Mouse (Mus musculus): Measurements from ENCODE around the gene Ttc30a1. TPM values are rescaled to one million over a fixed set of nuclear protein-coding genes. Genes with fewer than 3 reads are reported as not detected.
"Not testable (repeated sequence)": the region's sequence is repeated elsewhere in the genome, so short reads cannot be mapped to it uniquely, and the experiment has no call there.

Ttc30a1 gene
- polyA plus RNA-seq, 1 experiment from 2014 or later: 10.1 TPM

DNA sequence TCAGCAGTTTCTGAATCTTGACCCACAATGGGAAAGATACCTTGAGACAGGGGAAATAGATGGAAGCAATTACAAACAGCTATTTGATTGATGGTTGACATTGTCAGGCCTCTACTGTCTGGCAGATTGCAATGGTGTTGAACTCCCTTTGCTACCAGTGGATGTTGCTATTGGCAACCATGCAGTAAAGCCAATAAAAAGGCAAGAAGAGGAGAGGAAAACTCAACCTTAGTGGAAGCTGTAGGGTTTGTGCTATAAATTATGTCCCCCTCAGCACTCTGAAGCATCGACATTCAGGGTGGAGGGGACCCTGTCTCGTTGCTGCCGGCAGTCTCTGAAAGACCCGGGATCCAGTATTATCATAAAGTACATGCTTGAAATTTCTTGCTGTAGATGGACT is 6.6 kb upstream of the Ttc30a1 start:
- H3K9ac ChIP-seq (ENCODE audit: low read length): no peak overlapping the region
- no peak overlapping the region for H3K4me3 ChIP-seq (ENCODE audit: low read length)
- H3K36me3 ChIP-seq (ENCODE audit: control insufficient read depth, insufficient read depth, low read length): no peaks in the 10 kb centered on the region
- peaks cover 38% of the 10 kb centered on the region for H3K4me1 ChIP-seq (replicated peaks; ENCODE audit: control insufficient read depth, insufficient read depth, low read length)
- no peak overlapping the region for H3K27ac ChIP-seq (ENCODE audit: low read length)
- ATAC-seq (ENCODE audit: low read depth): no peak
- H3K4me2 ChIP-seq (ENCODE audit: low read depth, low read length): no peak overlapping the region
- no peaks in the 10 kb centered on the region for H3K9me3 ChIP-seq (ENCODE audit: control insufficient read depth, low read length)
- no peaks in the 10 kb centered on the region for H3K27me3 ChIP-seq (ENCODE audit: control insufficient read depth, insufficient read depth, low read depth, low read length)
- WGBS: 37% methylated on average over 4 of the region's 4 CpGs

- Histone ChIP-seq H3K9me3 (ENCODE audit: control insufficient read depth, low read length) (no peaks in the 10 kb centered on the region), H3K9ac (ENCODE audit: low read length) (no peak overlapping the region), H3K27me3 (ENCODE audit: control insufficient read depth, insufficient read depth, low read depth, low read length) (no peaks in the 10 kb centered on the region), H3K4me1 (replicated peaks; ENCODE audit: control insufficient read depth, insufficient read depth, low read length) (peaks cover 38% of the 10 kb centered on the region), H3K4me3 (ENCODE audit: low read length) (no peak overlapping the region), H3K36me3 (ENCODE audit: control insufficient read depth, insufficient read depth, low read length) (no peaks in the 10 kb centered on the region), H3K27ac (ENCODE audit: low read length) (no peak overlapping the region), H3K4me2 (ENCODE audit: low read depth, low read length) (no peak overlapping the region)
- 59% methylated on average over 9 of the region's 9 CpGs for WGBS
- no peak for ATAC-seq (ENCODE audit: low read depth)
Observed at GRCm38 (mm10) chr2:75987739-75988138, 6.0 kb upstream of the Ttc30a1 start.

DNA sequence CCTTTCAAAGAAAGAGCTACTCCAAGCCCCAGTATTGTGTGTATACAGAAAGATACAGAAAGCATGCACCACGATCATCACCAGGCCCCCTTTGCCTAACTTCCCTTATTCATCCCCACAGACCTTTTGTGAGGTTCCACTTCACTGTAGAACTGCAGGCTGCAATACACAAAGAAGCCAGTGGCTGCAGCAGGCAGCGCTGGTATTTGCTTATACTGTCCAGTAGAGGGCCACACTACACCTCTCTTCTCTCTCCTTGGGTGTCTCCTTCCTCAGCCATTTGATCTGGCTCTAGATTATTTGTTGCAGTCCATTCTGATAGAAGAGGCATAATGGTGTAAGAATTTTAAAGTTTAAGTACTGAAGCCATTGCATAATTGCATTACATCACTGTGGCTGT is 3.4 kb upstream of the Ttc30a1 start:
- Histone ChIP-seq H3K4me3 (ENCODE audit: low read length) (no peak overlapping the region), H3K9ac (ENCODE audit: low read length) (no peak overlapping the region), H3K27me3 (ENCODE audit: control insufficient read depth, insufficient read depth, low read depth, low read length) (no peaks in the 10 kb centered on the region), H3K9me3 (ENCODE audit: control insufficient read depth, low read length) (no peaks in the 10 kb centered on the region), H3K36me3 (ENCODE audit: control insufficient read depth, insufficient read depth, low read length) (no peaks in the 10 kb centered on the region), H3K4me2 (ENCODE audit: low read depth, low read length) (no peak overlapping the region), H3K27ac (ENCODE audit: low read length) (no peak overlapping the region), H3K4me1 (replicated peaks; ENCODE audit: control insufficient read depth, insufficient read depth, low read length) (peaks cover 18% of the 10 kb centered on the region)
- peak; percentile 64; the same call in 1 of the 2 replicates for ATAC-seq (ENCODE audit: low read depth)
- WGBS: 2% methylated on average over 2 of the region's 2 CpGs

DNA sequence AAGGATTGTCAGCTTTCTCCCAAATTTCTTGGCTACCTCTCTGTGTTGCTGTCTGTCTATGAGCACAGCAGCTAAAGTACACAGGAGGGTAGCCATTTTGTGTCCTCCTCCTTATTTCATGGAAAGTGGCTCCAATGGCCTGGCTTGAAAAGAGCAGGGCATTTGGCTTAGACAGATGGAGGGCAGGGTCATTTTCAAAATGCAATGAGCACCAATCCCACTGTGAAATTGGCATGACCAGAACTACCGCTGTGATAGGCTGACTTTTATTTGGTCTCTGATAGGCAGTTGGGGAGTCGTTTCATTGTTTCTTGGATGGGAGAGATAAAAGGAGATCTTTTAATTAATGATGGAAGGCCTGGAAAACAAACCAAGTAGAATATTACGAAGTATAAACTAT is 2.1 kb upstream of the Ttc30a1 start:
- 61% methylated on average over 3 of the region's 3 CpGs for WGBS

GRCm38 (mm10) chr2:75983091-75983490 is 1.3 kb upstream of the Ttc30a1 start:
- H3K9ac ChIP-seq (ENCODE audit: low read length): no peak overlapping the region
- H3K27ac ChIP-seq (ENCODE audit: low read length): no peak overlapping the region
- H3K4me2 ChIP-seq (ENCODE audit: low read depth, low read length): no peak overlapping the region
- no peaks in the 10 kb centered on the region for H3K36me3 ChIP-seq (ENCODE audit: control insufficient read depth, insufficient read depth, low read length)
- no peaks in the 10 kb centered on the region for H3K9me3 ChIP-seq (ENCODE audit: control insufficient read depth, low read length)
- ATAC-seq (ENCODE audit: low read depth): no peak
- H3K4me1 ChIP-seq (replicated peaks; ENCODE audit: control insufficient read depth, insufficient read depth, low read length): peaks cover 7% of the 10 kb centered on the region
- H3K27me3 ChIP-seq (ENCODE audit: control insufficient read depth, insufficient read depth, low read depth, low read length): no peaks in the 10 kb centered on the region
- 97% methylated on average over 3 of the region's 3 CpGs for WGBS
- H3K4me3 ChIP-seq (ENCODE audit: low read length): no peak overlapping the region

More for the DNA sequence above, 2.1 kb upstream of the Ttc30a1 start:
- Histone ChIP-seq H3K9me3 (ENCODE audit: control insufficient read depth, low read length) (no peaks in the 10 kb centered on the region), H3K27ac (ENCODE audit: low read length) (no peak overlapping the region), H3K36me3 (ENCODE audit: control insufficient read depth, insufficient read depth, low read length) (no peaks in the 10 kb centered on the region), H3K4me1 (replicated peaks; ENCODE audit: control insufficient read depth, insufficient read depth, low read length) (peaks cover 13% of the 10 kb centered on the region), H3K4me2 (ENCODE audit: low read depth, low read length) (no peak overlapping the region), H3K9ac (ENCODE audit: low read length) (no peak overlapping the region), H3K27me3 (ENCODE audit: control insufficient read depth, insufficient read depth, low read depth, low read length) (no peaks in the 10 kb centered on the region), H3K4me3 (ENCODE audit: low read length) (no peak overlapping the region)
- ATAC-seq (ENCODE audit: low read depth): no peak

DNA sequence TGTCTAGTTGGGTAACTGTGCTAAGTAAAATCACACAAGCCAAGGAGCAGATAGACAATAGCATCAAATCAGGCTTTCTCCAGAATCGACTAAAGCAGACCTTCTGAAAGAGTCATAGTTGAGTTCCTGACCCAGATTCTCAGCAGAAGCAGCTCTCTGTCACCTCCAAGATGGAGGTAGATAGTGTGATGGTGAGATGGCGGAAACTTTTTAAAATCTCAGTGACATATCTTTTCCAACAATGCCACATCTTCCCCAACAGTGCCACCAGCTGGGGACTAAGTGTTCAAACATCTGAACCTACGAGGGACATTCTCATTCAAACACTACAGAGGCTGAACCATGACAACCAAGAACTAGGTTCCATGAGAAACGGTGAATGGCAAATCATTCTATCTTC is 859 bp upstream of the Ttc30a1 start:
- Histone ChIP-seq H3K27ac (ENCODE audit: low read length) (no peak overlapping the region), H3K36me3 (ENCODE audit: control insufficient read depth, insufficient read depth, low read length) (no peaks in the 10 kb centered on the region), H3K4me3 (ENCODE audit: low read length) (no peak overlapping the region), H3K27me3 (ENCODE audit: control insufficient read depth, insufficient read depth, low read depth, low read length) (no peaks in the 10 kb centered on the region), H3K9me3 (ENCODE audit: control insufficient read depth, low read length) (no peaks in the 10 kb centered on the region), H3K4me1 (replicated peaks; ENCODE audit: control insufficient read depth, insufficient read depth, low read length) (peaks cover 2% of the 10 kb centered on the region; the same call in 1 of the 2 replicates), H3K4me2 (ENCODE audit: low read depth, low read length) (no peak overlapping the region), H3K9ac (ENCODE audit: low read length) (no peak overlapping the region)
- ATAC-seq (ENCODE audit: low read depth): no peak
- WGBS: 91% methylated on average over 4 of the region's 4 CpGs

DNA sequence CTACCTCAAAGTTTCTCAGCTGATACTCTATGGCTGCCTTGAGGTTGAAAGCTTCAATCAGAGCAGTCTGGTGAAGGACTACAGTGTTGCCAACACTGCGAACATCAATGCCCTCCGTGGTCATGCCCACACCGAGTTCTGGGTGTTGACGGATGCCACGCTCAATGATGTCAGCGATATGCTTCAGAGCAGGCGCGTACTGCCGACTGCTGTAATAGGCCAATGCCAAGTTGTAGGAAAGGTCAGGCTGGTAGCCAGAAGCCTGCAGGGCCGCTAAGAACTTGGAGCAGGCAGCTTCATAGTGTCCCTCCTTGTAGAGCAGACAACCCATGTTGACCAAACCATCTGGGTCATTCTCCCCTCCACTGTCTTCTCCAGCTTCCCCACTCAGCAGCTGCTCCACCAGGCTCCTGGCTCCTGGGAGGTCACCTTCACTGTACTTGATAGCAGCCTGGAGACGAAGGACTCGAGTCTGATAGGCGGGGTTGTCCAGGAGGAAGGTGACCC is 781 bp downstream of the Ttc30a1 start:
- ATAC-seq (ENCODE audit: low read depth); H3K36me3 ChIP-seq (ENCODE audit: control insufficient read depth, insufficient read depth, low read length); H3K27ac ChIP-seq (ENCODE audit: low read length); H3K4me1 ChIP-seq (replicated peaks; ENCODE audit: control insufficient read depth, insufficient read depth, low read length); H3K27me3 ChIP-seq (ENCODE audit: control insufficient read depth, insufficient read depth, low read depth, low read length); H3K9me3 ChIP-seq (ENCODE audit: control insufficient read depth, low read length): not testable (repeated sequence)
- Histone ChIP-seq H3K4me3 (ENCODE audit: low read length) (peak overlapping the region; percentile 60), H3K9ac (ENCODE audit: low read length) (peak overlapping the region; percentile 68; the same call in 1 of the 2 replicates), H3K4me2 (ENCODE audit: low read depth, low read length) (peak overlapping the region; percentile 69)
- 92% methylated on average over 13 of the region's 13 CpGs for WGBS

GRCm38 (mm10) chr2:75977752-75978368 is 3.9 kb downstream of the Ttc30a1 start, which contains the start of gene Ttc30a2:
Gene Ttc30a2, minus strand, starts transcription at chr2:75978170.
- 33% methylated on average over 12 of the region's 24 CpGs for WGBS
- H3K9me3 ChIP-seq (ENCODE audit: control insufficient read depth, low read length); H3K4me2 ChIP-seq (ENCODE audit: low read depth, low read length); H3K9ac ChIP-seq (ENCODE audit: low read length); H3K4me1 ChIP-seq (replicated peaks; ENCODE audit: control insufficient read depth, insufficient read depth, low read length); H3K4me3 ChIP-seq (ENCODE audit: low read length); ATAC-seq (ENCODE audit: low read depth); H3K27me3 ChIP-seq (ENCODE audit: control insufficient read depth, insufficient read depth, low read depth, low read length); H3K27ac ChIP-seq (ENCODE audit: low read length); H3K36me3 ChIP-seq (ENCODE audit: control insufficient read depth, insufficient read depth, low read length): not testable (repeated sequence)

DNA sequence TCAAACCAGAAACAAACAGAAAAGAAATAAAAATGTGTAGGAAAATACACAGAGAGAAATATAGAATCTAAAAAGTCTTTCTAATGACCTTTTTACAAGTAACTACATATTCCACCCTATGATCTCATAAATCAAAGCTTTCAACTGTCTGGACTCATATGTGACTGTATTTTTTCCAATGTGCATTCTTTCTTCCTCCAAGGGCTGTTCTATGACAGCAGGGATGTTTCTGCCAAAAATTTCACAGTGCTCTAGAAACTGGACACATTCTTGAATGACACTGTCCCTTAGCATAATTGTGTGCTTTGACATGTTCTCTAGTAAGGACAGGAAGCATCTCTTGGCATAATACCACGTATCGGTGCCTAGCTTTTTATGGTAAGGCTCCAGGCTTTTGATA is 5.7 kb downstream of the Ttc30a1 start:
- H3K4me1 ChIP-seq (replicated peaks; ENCODE audit: control insufficient read depth, insufficient read depth, low read length); H3K36me3 ChIP-seq (ENCODE audit: control insufficient read depth, insufficient read depth, low read length); H3K4me2 ChIP-seq (ENCODE audit: low read depth, low read length); H3K9ac ChIP-seq (ENCODE audit: low read length); H3K9me3 ChIP-seq (ENCODE audit: control insufficient read depth, low read length); H3K4me3 ChIP-seq (ENCODE audit: low read length); H3K27me3 ChIP-seq (ENCODE audit: control insufficient read depth, insufficient read depth, low read depth, low read length): not testable (repeated sequence)
- H3K27ac ChIP-seq (ENCODE audit: low read length): peak overlapping the region; percentile 58; the same call in 1 of the 2 replicates
- peak; percentile 92 for ATAC-seq (ENCODE audit: low read depth)
- 46% methylated on average over 2 of the region's 2 CpGs for WGBS

All from lung, embryonic 16.5 days (tissue).